Mouse (Mus musculus) naive thymus-derived CD4-positive, alpha-beta T cell, adult 2 months (primary cell): ENCODE measurements around the gene Gm42688.
A peak's percentile ranks its signal among the peaks of the same experiment; 100 is the strongest.

Experiments
- DNase-seq: peaks from one replicate; pipeline ENCODE4 v3.0.0-alpha.2; 2011; ENCODE audit warnings: low read depth

Gene Gm42688

GRCm38 (mm10) chr6:83101316-83101687 is at the start of gene Gm42688, which contains the start of gene Ccdc142:
Gene Gm42688, plus strand, starts transcription at chr6:83101617.
Gene Ccdc142, plus strand, starts transcription at chr6:83101601.
- DNase-seq = peak; percentile 94

GRCm38 (mm10) chr6:83053136-83053960 is 48.1 kb upstream of the Gm42688 start:
- DNase-seq = peak; percentile 69

DNA sequence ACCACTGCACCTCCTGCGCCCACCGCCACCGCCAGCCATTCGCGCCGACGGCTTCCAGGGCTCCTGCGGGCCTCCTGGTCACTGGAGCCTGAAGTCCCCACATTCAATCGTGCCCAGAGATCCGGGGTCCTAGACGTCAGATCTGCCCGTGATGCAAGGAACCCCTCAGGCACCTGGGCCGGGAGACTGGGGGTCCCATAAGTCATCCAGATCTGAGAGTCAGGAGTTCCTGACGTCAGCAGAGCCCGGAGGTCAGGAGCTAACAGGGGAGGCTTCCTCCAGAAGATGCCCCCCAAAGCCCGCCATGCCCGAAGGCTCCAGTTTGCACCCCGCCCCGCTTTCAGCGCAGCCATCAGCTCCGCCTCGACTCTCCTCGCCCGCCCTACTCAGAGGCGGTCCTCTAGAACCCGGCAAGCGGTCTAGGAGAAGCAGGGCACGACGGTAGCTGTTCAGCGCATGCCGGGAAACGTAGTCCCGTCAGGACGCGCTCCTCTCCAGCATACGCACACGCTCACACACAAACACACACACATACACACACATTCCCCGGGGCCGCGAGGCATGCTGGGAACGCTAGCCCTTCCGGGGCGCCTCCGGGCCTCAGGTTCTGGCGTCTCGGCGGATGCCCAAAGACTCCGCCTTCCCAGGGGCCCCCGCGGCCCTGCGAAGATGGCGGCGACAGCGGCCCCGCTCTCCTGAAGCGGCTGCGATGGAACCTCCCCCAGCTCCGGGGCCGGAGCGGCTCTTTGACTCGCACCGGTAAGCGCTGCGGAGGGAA is 47.2 kb upstream of the Gm42688 start, which contains the start of gene Aup1:
Aup1 (plus strand) TSS at position 448 of the 778 bp plus-strand sequence.
- peak; percentile 98 for DNase-seq

DNA sequence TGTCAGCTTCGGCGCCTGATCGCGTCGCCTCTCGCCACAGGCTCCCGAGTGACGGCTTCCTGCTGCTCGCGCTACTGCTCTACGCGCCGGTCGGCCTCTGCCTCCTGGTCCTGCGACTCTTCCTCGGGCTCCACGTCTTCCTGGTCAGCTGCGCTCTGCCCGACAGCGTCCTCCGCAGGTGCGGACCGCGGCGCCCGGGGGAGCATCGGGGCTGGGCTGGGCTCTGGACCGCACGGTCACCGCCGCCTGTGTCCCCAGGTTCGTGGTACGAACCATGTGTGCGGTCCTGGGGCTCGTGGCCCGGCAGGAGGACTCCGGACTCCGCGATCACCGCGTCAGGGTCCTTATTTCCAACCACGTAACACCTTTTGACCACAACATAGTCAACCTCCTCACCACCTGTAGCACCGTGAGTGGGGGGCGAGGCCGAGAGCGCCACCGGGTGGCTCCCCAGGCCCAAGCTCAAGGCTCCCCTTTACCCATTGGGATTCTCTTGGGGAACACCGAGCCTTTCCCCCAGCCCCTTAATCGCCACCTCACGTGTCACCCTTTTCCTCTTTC is 46.5 kb upstream of the Gm42688 start, which contains the start of gene Htra2:
Htra2 (minus strand) TSS at position 403 of the 561 bp plus-strand sequence.
- DNase-seq = no peak

DNA sequence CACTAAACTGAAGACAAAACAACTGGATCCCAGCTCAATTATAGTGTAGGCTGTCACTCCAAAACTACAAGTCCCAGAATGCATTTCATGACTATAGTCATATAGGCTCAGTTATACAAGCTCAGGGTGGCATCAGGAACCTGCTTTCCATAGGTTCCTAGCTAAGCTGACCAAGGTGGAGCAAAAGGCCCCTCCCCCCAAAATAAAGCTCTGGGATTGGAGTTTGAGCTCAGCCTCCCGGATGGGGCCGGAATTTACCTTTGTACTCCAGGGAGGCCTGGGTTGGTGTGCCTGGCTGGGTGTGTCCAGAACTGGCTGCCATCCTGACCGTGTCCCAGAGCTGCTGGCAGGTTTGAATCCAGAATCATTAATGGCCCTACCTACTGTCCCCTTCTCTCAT is 43.6 kb upstream of the Gm42688 start, which contains the start of gene Dqx1:
Dqx1 (plus strand) TSS at position 55 of the 400 bp plus-strand sequence.
- no peak for DNase-seq

DNA sequence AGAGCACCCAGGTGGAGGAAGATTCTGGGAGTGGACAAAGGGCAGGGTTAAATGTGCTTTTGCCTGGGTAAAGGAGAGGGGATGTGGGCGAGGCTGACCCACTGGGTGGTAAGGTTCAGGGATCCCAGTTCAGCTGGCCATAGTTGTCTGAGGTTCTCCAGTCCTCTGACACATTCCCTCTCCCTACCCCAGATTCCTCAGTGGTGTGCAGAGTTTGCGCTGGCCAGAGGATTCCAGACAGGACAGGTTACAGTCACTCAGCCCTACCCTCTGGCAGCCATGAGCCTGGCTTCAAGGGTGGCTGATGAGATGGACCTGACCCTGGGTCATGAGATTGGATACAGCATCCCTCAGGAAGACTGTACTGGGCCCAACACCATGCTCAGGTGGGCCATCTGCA is 42.7 kb upstream of the Gm42688 start:
- no peak for DNase-seq

DNA sequence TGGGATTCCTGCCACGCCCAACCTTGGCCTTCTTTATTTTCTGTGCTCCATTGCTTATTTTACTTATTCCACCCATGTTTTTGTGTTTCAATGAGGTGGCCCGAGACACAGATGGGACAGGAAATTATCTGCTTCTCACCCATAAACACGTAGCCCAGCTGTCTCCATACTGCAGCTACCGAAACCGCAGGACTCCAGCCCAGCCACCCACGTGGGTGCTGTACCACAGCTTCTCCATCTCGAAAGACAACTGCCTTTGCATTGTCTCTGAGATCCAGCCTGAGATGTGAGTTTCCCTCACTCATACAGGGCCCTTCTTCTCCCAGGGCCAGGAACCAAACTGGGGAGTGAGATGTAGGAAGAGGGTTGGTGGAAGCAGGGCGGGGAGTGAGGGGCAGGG is 35.4 kb upstream of the Gm42688 start:
- no peak for DNase-seq

DNA sequence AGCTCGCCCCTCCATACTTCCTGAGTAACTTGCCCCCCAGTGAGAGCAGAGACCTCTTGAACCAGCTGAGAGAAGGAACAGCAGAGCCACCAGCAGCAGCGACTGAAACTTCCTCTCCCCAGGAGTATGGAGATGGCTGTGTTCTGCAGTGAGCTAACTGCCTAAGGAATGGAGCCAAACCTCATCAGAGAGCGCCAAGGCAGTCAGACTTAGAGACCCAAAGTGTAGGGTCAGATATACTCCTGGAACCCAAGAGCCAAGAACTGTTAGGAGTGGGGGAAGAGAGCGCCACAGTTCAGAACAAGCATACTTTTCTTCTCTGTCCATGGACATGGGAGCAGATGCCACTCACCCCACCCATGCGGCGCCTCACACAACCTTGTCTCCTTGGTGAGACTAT is 35.0 kb upstream of the Gm42688 start:
- no peak for DNase-seq

- DNase-seq = no peak
These were observed 33.2 kb upstream of the Gm42688 start for GRCm38 (mm10) chr6:83068221-83068620.

DNA sequence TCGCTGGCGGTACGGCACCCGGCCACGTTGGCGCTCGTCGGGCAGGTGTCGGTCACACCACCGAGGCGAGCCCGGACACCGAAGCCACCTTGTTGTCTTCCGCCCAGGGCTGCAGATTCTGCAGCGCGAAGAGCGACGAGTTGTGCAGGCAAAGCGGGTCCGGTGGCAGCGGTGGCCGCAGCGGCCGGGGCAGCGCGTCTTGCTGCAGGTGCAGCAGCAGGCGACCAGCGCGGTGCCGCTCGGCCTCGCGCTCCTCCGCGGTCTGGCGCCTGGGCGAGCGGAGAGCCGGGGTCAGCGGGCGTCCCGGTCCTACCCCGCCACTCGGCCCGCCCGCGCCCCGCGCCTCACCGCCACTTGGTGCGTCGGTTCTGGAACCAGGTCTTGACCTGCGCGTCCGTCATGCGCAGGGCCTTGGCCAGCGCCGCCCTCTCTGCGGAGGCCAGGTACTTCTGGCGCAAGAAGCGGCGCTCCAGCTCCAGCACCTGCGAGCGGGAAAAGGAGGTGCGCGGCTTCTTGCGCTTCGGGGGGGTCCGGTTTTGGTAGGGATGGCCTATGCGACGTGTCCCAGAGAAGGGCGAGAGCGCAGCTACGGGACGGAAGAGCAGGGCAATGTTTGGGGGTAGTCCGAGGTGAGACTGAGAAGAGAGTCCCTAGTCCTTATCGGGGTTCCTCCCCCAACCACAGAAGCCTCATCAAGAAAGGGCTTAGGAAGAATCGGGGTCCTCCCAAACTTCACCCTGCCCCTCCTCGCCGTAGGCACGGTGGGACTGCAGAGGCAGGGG is 32.5 kb upstream of the Gm42688 start:
- DNase-seq = no peak

GRCm38 (mm10) chr6:83069488-83070246 is 31.8 kb upstream of the Gm42688 start:
- no peak for DNase-seq

- no peak for DNase-seq
These were observed 31.3 kb upstream of the Gm42688 start, which contains the start of gene Tlx2 for GRCm38 (mm10) chr6:83070247-83070310. Gene Tlx2, minus strand, starts transcription at chr6:83070293.

- DNase-seq = peak; percentile 62
These were observed 30.9 kb upstream of the Gm42688 start for GRCm38 (mm10) chr6:83070311-83071219.

GRCm38 (mm10) chr6:83071220-83071619 is 30.2 kb upstream of the Gm42688 start:
- no peak for DNase-seq

DNA sequence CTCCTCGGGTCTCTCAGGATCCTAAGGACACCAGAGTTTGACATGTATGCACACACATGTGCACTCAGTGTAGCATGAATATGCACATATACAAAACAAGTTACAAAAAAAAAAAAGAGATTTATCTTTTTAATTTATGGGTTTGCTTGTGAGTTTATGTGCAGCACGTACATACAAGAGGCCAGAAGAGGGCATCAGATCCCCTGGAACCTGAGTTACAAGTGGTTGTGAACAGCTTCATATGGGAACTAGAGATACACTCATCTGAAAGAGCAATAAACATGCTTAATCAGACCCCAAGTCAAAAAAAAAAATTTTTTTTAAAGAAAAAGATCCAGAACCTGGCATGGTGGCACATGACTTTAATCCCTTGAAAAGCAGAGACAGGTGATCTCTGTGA is 26.4 kb upstream of the Gm42688 start:
- peak; percentile 77 for DNase-seq

- peak; percentile 56 for DNase-seq
These were observed 23.6 kb upstream of the Gm42688 start, which contains the start of gene Pcgf1 for GRCm38 (mm10) chr6:83077630-83078323. Gene Pcgf1, plus strand, starts transcription at chr6:83077869.

- DNase-seq = peak; percentile 100
These were observed 23.0 kb upstream of the Gm42688 start for GRCm38 (mm10) chr6:83078324-83078858.

DNA sequence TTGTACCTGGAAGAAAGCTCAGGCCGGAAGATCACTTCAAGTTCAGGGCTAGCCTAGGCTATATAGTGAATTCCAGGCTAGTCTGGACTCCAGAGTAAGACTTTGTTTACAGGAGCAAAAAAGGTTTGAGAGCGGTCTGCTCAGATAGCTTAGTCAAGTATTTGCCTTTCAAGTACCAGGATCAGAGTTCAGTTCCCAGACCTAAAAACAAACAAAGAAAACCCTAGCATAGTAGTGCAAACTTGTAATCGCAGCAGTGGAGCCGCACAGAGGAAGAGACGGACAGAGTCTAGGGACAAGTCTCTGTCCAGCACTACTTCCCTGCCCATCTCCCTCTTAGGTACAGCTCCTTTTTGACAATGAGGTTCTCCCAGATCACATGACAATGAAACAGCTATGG is 21.2 kb upstream of the Gm42688 start:
- no peak for DNase-seq

- DNase-seq = no peak
These were observed 17.9 kb upstream of the Gm42688 start for GRCm38 (mm10) chr6:83083497-83083896.

DNA sequence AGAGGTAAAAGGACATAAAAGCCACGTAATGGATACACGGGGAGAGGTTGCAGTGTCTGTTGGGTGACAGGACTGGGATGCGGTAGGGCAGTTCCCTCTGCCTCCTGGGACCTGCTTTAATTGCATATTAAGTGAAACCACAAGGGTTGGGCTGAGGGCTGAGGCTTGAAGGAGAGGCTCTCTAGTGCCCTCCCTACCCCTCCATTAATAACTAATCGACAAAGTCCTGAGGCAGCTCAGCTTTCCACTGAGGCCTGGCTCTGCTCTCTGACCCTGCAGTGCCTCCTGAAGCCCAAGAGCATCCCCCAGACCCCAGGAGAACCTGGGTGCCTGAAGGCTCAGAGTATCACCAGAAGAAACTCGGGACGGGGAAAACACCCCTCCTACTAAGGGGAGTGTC is 16.9 kb upstream of the Gm42688 start:
- DNase-seq = no peak
